Mouse (Mus musculus): ENCODE measurements around the gene Fnip2.

GRCm38 (mm10) chr3:79551826-79552552, 15.6 kb downstream of the Fnip2 start:
- TF ChIP-seq CHD2 (IDR thresholded peaks at IDR 0.05; ENCODE audit: low read depth, low read length) (no peak), ZNF384 (IDR thresholded peaks at IDR 0.05; ENCODE audit: low read depth, low read length) (no peak), HCFC1 (IDR thresholded peaks at IDR 0.05; ENCODE audit: borderline replicate concordance, insufficient read depth, low read length) (no peak)
